Mouse (Mus musculus) spleen, adult 18-20 months (tissue): Measurements from ENCODE around the gene Ubxn10.

Source experiments
- DNase-seq, 2 experiments: peaks; one replicate each; pipeline ENCODE4 v3.0.0; 2022; ENCODE audit warnings: mixed read lengths in 2 of 2

The Ubxn10 gene

GRCm38 (mm10) chr4:138700184-138700982 lies 36.6 kb downstream of the Ubxn10 start:
- peak in 1 of 2 experiments; percentile 7 for DNase-seq

- DNase-seq: no peak
Observed at GRCm38 (mm10) chr4:138698296-138698695, 38.7 kb downstream of the Ubxn10 start.

- DNase-seq: no peak
Observed at GRCm38 (mm10) chr4:138697166-138697860, 39.7 kb downstream of the Ubxn10 start.

GRCm38 (mm10) chr4:138696720-138697119 lies 40.2 kb downstream of the Ubxn10 start:
- no peak for DNase-seq

- no peak for DNase-seq
Observed at GRCm38 (mm10) chr4:138693043-138693692, 43.8 kb downstream of the Ubxn10 start.

- DNase-seq: no peak
Observed at GRCm38 (mm10) chr4:138691443-138692181, 45.4 kb downstream of the Ubxn10 start.

- DNase-seq: no peak
Observed at GRCm38 (mm10) chr4:138690561-138690960, 46.4 kb downstream of the Ubxn10 start.

- DNase-seq: no peak
Observed at GRCm38 (mm10) chr4:138689094-138689512, 47.9 kb downstream of the Ubxn10 start.

GRCm38 (mm10) chr4:138685813-138686212 lies 51.2 kb downstream of the Ubxn10 start:
- DNase-seq: no peak

GRCm38 (mm10) chr4:138682760-138683159 lies 54.2 kb downstream of the Ubxn10 start:
- DNase-seq: no peak

GRCm38 (mm10) chr4:138680124-138680523 lies 56.8 kb downstream of the Ubxn10 start:
- no peak for DNase-seq

- DNase-seq: no peak
Observed at GRCm38 (mm10) chr4:138677579-138677978, 59.4 kb downstream of the Ubxn10 start.

- no peak for DNase-seq
Observed at GRCm38 (mm10) chr4:138676480-138676879, 60.5 kb downstream of the Ubxn10 start.

- DNase-seq: no peak
Observed at GRCm38 (mm10) chr4:138672160-138672559, 64.8 kb downstream of the Ubxn10 start.

- no peak for DNase-seq
Observed at GRCm38 (mm10) chr4:138670093-138670889, 66.7 kb downstream of the Ubxn10 start.

- DNase-seq: no peak
Observed at GRCm38 (mm10) chr4:138666521-138666920, 70.4 kb downstream of the Ubxn10 start.

- DNase-seq: no peak
Observed at GRCm38 (mm10) chr4:138659936-138660602, 76.9 kb downstream of the Ubxn10 start.
